Mouse (Mus musculus): ENCODE data around the gene Mtch1.

GRCm38 (mm10) chr17:29396056-29396799, 48.5 kb upstream of the Mtch1 start:
- TF ChIP-seq CHD2 (IDR thresholded peaks at IDR 0.05; ENCODE audit: low read depth, low read length) (no peak), ZNF384 (IDR thresholded peaks at IDR 0.05; ENCODE audit: low read depth, low read length) (no peak), MAFK (IDR thresholded peaks at IDR 0.05; ENCODE audit: insufficient read depth, low read depth, low read length) (no peak), HCFC1 (IDR thresholded peaks at IDR 0.05; ENCODE audit: borderline replicate concordance, insufficient read depth, low read length) (no peak)
